Mouse (Mus musculus) heart, embryonic 15.5 days (tissue): ENCODE results near the gene Nptx1. TPM values are rescaled to one million over a fixed set of nuclear protein-coding genes. Genes with fewer than 3 reads are reported as not detected.
A peak's percentile ranks its signal among the peaks of the same experiment; 100 is the strongest.

Experiments used
- ATAC-seq: fragments of 200-750 bp; cut with Nextera tagmentation; replicated peaks from 2 replicates; pipeline ENCODE4 v1.8.0; 2017; ENCODE audit warnings: low read depth, moderate TSS enrichment; ENCODE audit not compliant: insufficient number of reproducible peaks, insufficient read depth, low FRiP score
- H3K27ac ChIP-seq: fragments of 300-500 bp; sonication (generic); 2 replicates; pipeline ENCODE4 v1.5.1; 2015; ENCODE audit warnings: mild to moderate bottlenecking, inconsistent platforms
- H3K27me3 ChIP-seq: fragments of 300-500 bp; sonication (generic); 2 replicates; pipeline ENCODE4 v1.6.1; 2015; ENCODE audit warnings: inconsistent platforms
- H3K36me3 ChIP-seq: fragments of 300-500 bp; sonication (generic); 2 replicates; pipeline ENCODE4 v1.6.1; 2015; ENCODE audit warnings: mild to moderate bottlenecking, inconsistent platforms
- H3K4me1 ChIP-seq: fragments of 300-500 bp; sonication (generic); replicated peaks from 2 replicates; pipeline ENCODE4 v1.6.1; 2015; ENCODE audit warnings: inconsistent platforms
- H3K4me2 ChIP-seq: fragments of 300-500 bp; sonication (generic); 2 replicates; pipeline ENCODE4 v1.6.1; 2015; ENCODE audit warnings: inconsistent platforms, mild to moderate bottlenecking, moderate library complexity
- H3K4me3 ChIP-seq: fragments of 300-500 bp; sonication (generic); 2 replicates; pipeline ENCODE4 v1.5.1; 2015; ENCODE audit warnings: mild to moderate bottlenecking, inconsistent platforms
- H3K9ac ChIP-seq: fragments of 300-500 bp; sonication (generic); 2 replicates; pipeline ENCODE4 v1.6.1; 2015; ENCODE audit warnings: mild to moderate bottlenecking, inconsistent platforms
- H3K9me3 ChIP-seq: fragments of 300-500 bp; sonication (generic); replicated peaks from 2 replicates; pipeline ENCODE4 v1.6.1; 2016; ENCODE audit warnings: inconsistent platforms
- WGBS: fragments of 180-500 bp; shearing (Covaris S2); methylation state at CpG from one replicate; pipeline ENCODE4 v1.1.7; 2015; ENCODE audit warnings: mixed read lengths; 5-methylcytosine and 5-hydroxymethylcytosine counted together
- polyA plus RNA-seq: library from polyadenylated mRNA; unstranded; fragments of >200 nt; fragmentation: Nextera tagmentation; extraction: Ambion mirVana; gene quantifications from 2 replicates; pipeline ENCODE4 v1.2.1, GENCODE M21; 2015

The Nptx1 gene
- polyA plus RNA-seq, 1 experiment from 2014 or later, result 0.79 TPM

DNA sequence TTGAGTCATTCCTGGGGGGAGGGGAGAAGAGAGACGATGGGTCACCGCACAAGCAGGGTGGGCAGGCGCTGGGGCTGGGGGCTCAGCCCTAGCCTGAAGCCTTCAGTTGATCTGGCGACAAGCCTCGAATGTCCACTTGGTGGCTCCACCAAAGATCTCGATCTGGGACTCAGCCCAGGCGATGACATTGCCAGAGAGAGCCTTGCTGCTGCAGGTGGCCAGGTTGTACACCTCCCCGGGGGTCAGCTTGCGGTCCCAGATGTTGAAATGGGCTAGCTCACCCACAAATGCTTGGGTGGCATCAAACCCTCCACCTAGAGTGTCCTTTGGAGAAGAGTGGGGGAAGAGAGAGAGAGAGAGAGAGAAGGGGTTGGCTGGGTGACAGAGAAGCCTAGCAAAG lies 5.2 kb downstream of the Nptx1 start:
- ATAC-seq, result no peak
- peaks cover 87% of the 10 kb centered on the region for H3K27me3 ChIP-seq

DNA sequence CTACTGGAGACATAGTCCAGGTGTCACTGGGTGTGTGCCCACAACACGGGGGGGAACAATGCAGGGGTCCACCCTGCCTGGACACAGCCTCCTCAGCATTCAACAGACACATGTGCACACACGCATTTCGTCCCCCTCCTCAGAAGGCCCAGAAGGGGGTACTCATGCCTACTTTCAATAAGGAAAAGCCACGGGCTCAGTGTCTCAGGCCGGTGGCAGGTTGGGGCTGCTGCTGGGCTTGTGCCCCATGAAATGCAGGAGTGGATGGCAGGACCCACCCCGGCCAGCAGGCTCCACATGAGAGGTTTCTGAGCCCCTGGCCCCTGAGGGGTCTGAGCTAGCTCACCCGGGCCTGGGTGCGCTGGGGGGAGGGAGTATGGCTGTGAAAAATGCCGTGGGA lies 6.5 kb downstream of the Nptx1 start:
- H3K9me3 ChIP-seq, result no peaks in the 10 kb centered on the region
- no peak overlapping the region for H3K4me2 ChIP-seq
- 73% methylated on average over 9 of the region's 9 CpGs for WGBS
- H3K27me3 ChIP-seq, result peaks cover 74% of the 10 kb centered on the region
- no peak overlapping the region for H3K27ac ChIP-seq
- H3K4me3 ChIP-seq, result no peak overlapping the region
- H3K4me1 ChIP-seq, result peaks cover 6% of the 10 kb centered on the region
- no peak overlapping the region for H3K9ac ChIP-seq
- H3K36me3 ChIP-seq, result no peaks in the 10 kb centered on the region
- no peak for ATAC-seq

More for the DNA sequence above, 5.2 kb downstream of the Nptx1 start:
- Histone ChIP-seq H3K4me3 (no peak overlapping the region), H3K27ac (no peak overlapping the region), H3K9ac (no peak overlapping the region), H3K9me3 (no peaks in the 10 kb centered on the region), H3K4me2 (no peak overlapping the region), H3K4me1 (peaks cover 19% of the 10 kb centered on the region), H3K36me3 (no peaks in the 10 kb centered on the region)
- WGBS, result 50% methylated on average over 9 of the region's 9 CpGs

DNA sequence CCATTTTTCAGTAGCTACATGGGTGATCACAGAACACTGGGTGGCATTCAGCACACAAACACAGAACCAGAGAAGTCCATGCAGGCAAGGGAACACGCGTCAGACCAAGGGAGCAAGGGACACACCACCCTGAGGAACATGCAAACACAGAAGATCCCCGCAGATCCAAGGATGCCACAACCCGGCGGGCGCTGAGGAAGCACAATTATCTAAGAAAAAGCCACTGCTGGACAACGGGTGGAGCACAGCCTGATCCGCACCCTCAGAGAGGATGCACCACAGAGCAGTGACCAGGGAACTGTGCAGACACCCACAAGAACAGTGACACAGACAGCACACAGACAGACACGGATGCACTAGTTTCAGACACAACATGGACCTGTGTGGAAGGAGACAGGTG lies 7.0 kb downstream of the Nptx1 start:
- no peak overlapping the region for H3K27ac ChIP-seq
- no peak overlapping the region for H3K9ac ChIP-seq
- peaks cover under 1% of the 10 kb centered on the region for H3K4me1 ChIP-seq
- no peaks in the 10 kb centered on the region for H3K9me3 ChIP-seq
- no peak overlapping the region for H3K4me2 ChIP-seq
- ATAC-seq, result no peak
- H3K27me3 ChIP-seq, result peaks cover 69% of the 10 kb centered on the region
- H3K36me3 ChIP-seq, result no peaks in the 10 kb centered on the region
- 78% methylated on average over 9 of the region's 9 CpGs for WGBS
- H3K4me3 ChIP-seq, result no peak overlapping the region

DNA sequence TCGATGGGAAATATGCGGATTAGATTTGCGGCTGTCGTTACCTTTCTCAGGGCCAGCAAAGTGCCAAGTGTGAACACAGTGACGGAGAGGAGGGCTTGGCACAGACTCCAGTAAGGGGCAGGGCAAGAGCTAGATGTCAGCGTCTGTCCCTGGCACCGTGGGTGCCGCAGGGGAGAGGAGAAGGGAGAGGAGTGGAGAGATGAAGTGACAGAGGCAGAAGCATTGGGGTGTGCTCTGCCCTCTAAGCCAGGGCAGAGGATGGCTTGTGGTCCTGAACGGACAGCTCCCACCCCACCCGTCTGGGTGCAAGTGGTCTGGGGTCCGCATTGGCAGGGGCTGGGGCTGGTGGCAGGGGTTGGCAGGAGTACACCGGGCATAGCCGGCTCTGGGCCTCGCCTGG lies 7.6 kb downstream of the Nptx1 start:
- ATAC-seq, result no peak
- Histone ChIP-seq H3K4me3 (no peak overlapping the region), H3K27ac (no peak overlapping the region), H3K9ac (no peak overlapping the region), H3K36me3 (no peaks in the 10 kb centered on the region), H3K9me3 (no peaks in the 10 kb centered on the region), H3K4me2 (no peak overlapping the region), H3K4me1 (no peaks in the 10 kb centered on the region), H3K27me3 (peaks cover 63% of the 10 kb centered on the region)
- 29% methylated on average over 14 of the region's 14 CpGs for WGBS

DNA sequence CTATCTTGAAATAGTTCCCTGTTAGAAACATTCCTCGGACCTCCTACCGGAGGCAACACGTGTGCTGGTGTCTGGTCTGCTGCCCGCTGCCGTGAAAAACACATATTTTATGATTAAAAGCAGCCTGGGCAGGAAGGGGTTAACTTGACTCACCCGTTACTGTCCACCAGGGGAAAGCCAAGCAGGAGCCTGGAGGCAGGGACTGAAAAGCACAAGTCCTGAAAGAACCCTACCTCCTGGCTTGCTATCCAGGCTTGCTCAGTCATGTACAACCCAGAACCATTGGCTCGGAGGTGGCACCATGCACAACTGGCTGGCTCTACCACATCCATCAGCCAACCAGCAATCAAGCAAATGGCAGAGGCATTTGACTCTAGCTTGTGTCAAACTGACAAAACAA lies 13.8 kb downstream of the Nptx1 start:
- no peak overlapping the region for H3K27ac ChIP-seq
- no peaks in the 10 kb centered on the region for H3K36me3 ChIP-seq
- no peaks in the 10 kb centered on the region for H3K9me3 ChIP-seq
- H3K4me3 ChIP-seq, result no peak overlapping the region
- no peaks in the 10 kb centered on the region for H3K4me1 ChIP-seq
- no peak overlapping the region for H3K4me2 ChIP-seq
- WGBS, result 73% methylated on average over 7 of the region's 7 CpGs
- no peak overlapping the region for H3K9ac ChIP-seq
- peaks cover 1% of the 10 kb centered on the region for H3K27me3 ChIP-seq
- no peak for ATAC-seq

DNA sequence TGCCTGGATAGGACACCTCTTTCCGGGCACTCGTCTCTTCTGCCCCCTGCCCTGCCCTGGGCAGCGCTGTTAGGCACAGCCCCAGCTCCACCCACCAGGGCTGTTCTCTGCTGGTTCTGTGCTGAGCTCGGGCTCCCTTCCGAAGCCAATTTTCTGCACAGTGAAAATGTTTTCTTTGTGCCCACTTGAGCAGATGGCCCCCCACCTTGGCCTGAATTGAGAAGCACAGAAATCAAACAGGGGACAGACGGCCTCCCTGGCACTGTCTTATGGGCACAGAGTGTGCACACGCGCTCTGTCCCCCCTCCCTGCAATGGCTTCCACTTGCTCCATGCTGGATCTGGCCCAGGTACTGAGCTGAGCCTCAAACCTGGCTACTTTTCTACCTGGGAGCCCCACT lies 15.1 kb downstream of the Nptx1 start:
- 73% methylated on average over 8 of the region's 8 CpGs for WGBS

DNA sequence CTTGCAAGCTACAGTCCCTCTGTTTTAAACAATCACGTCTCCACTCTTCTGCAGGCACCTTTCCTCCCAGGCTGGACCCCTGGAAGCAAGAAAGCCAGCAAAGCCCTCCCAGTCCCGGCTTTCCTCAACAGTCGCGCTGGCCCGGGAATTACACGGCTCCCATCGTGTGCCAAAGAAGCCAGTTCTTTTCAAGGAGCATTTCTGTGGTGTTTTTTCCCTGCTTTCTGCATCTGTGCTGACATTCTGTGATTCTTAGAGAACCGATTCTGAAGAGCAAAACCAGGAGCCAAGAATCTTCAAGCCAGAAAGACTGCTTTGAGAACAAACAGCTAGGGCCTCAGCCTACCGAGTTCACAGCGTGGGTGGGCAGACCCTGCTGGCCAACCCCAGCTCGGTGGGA lies 18.6 kb downstream of the Nptx1 start:
- no peak overlapping the region for H3K4me3 ChIP-seq
- no peaks in the 10 kb centered on the region for H3K36me3 ChIP-seq
- H3K4me1 ChIP-seq, result peaks cover 3% of the 10 kb centered on the region
- WGBS, result 50% methylated on average over 11 of the region's 11 CpGs
- no peak overlapping the region for H3K27ac ChIP-seq
- no peaks in the 10 kb centered on the region for H3K9me3 ChIP-seq
- no peaks in the 10 kb centered on the region; the same call in none of the 2 replicates for H3K27me3 ChIP-seq
- no peak overlapping the region for H3K9ac ChIP-seq
- no peak for ATAC-seq
- H3K4me2 ChIP-seq, result no peak overlapping the region

More for the DNA sequence above, 15.1 kb downstream of the Nptx1 start:
- Histone ChIP-seq H3K36me3 (no peaks in the 10 kb centered on the region), H3K4me2 (no peak overlapping the region), H3K4me3 (no peak overlapping the region), H3K27me3 (no peaks in the 10 kb centered on the region; the same call in none of the 2 replicates), H3K27ac (no peak overlapping the region), H3K4me1 (no peaks in the 10 kb centered on the region), H3K9me3 (no peaks in the 10 kb centered on the region), H3K9ac (no peak overlapping the region)
- no peak for ATAC-seq

DNA sequence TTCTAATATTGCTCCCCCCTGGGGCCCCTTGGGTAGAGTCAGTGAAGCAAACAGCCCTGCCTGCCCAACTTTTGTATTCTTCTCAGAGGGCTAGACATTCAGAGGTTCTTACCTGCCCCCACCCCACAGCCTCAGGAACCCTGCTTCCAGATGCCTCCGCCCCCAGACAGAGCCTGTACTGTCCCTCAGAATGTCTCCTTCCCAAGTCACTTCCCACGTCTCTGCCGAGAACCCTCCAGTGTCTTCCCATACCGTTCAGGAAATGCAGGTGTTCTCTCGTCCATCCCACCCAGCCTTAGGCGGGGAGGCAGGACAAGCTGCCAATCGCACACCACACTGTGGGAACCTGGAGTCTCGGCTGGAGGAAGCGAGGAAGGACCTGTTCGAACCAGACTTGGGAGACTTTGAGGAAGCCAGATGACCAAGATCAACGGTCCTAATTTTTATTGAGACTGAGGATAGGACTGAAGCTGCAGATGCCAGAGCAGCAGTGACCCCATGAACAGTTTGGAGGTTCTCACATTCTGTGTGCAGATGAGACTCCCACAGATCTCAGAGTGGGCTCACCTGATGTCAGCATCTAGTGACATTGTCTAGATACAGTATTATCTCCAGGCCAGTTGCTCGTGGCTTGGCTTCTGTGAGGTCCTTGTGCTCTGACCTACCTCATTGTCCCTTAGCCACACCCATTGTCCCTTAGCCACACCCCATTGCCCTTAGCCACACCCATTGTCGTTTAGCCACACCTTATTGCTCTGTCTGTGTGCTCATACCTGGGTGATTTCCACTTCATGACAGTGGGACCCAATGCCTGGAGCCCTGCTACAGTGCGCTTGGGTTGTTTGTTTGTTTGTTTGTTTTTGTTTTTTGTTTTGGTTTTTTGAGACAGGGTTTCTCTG lies 21.2 kb downstream of the Nptx1 start:
- no peak overlapping the region for H3K9ac ChIP-seq

DNA sequence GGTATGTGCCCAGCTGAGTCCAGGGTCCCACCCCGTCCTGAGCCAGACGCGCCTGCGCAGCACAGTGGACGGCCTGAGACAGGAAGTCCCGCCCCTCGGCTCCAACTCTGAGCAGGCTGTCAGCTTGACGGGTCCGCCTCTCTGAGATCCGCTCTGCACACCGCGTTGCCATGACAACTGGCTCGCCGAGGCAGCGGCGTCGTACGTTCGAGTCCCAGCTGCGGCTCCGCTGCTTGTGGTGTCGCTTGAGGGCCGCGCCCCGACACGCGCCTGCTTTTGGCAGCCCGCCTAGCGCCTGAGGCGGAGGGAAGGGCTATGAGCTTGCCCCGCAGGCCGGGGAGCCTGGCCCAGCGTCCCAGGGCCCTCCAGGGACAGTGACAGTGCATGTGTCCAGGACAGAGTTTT lies 23.0 kb downstream of the Nptx1 start:
- ATAC-seq, result peak; percentile 94
- WGBS, result under 1% methylated on average over 33 of the region's 33 CpGs
- Histone ChIP-seq H3K4me2 (peak overlapping the region; percentile 82), H3K9me3 (no peaks in the 10 kb centered on the region), H3K9ac (peak overlapping the region; percentile 72), H3K4me3 (peak overlapping the region; percentile 59), H3K4me1 (peaks cover 3% of the 10 kb centered on the region), H3K36me3 (no peaks in the 10 kb centered on the region), H3K27ac (no peak overlapping the region), H3K27me3 (no peaks in the 10 kb centered on the region)

More for the DNA sequence above, 21.2 kb downstream of the Nptx1 start:
- no peaks in the 10 kb centered on the region for H3K27me3 ChIP-seq
- no peak overlapping the region for H3K4me3 ChIP-seq
- WGBS, result 76% methylated on average over 14 of the region's 14 CpGs
- ATAC-seq, result no peak
- H3K4me2 ChIP-seq, result no peak overlapping the region
- H3K36me3 ChIP-seq, result no peaks in the 10 kb centered on the region
- no peaks in the 10 kb centered on the region for H3K9me3 ChIP-seq
- peaks cover 3% of the 10 kb centered on the region for H3K4me1 ChIP-seq
- no peak overlapping the region for H3K27ac ChIP-seq

DNA sequence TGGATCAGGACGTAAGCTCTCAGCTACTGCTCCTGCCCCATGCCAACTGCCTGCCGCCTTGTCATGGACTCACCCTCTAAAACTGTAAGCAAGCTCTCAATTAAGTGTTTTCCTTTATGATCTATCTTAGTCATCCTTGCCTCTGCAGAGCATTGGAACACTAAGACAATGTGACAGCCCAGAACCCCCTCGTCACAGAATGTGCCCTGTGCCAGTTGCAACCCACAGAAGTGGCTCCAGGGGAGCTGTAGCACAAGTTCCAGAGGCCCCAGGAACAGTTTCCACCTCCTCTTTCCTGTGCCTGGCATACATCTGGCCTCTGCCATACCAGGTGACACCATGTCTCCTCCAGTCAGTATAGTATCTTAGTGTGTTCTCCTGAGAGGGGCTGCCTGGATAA lies 24.2 kb downstream of the Nptx1 start:
- Histone ChIP-seq H3K27ac (no peak overlapping the region), H3K27me3 (no peaks in the 10 kb centered on the region), H3K4me2 (no peak overlapping the region), H3K4me1 (peaks cover 3% of the 10 kb centered on the region), H3K36me3 (no peaks in the 10 kb centered on the region), H3K4me3 (no peak overlapping the region), H3K9me3 (no peaks in the 10 kb centered on the region), H3K9ac (no peak overlapping the region)
- 78% methylated on average over 3 of the region's 3 CpGs for WGBS
- ATAC-seq, result no peak

DNA sequence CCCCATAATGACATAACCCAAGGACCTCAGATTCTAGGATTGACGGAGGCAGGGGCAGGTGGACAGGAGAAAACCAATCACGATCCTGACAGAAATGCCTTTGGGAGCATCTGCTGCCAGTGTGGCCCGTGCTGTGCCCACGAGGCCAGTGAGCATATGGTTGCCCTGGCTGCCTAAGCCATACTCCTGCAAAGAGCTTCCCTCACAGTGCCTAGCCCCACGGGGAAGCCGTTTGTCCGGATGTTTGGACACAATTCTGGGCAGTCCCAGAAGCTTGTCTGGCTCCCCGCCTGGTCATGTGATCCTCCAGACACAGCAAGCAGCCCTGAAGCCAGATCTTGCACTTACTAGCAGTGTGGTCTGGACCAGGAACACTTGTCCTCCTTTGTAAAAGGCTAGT lies 24.8 kb downstream of the Nptx1 start:
- WGBS, result 75% methylated on average over 8 of the region's 8 CpGs
- no peak for ATAC-seq
- H3K4me3 ChIP-seq, result no peak overlapping the region
- H3K27me3 ChIP-seq, result no peaks in the 10 kb centered on the region
- no peak overlapping the region for H3K9ac ChIP-seq
- peaks cover 3% of the 10 kb centered on the region for H3K4me1 ChIP-seq
- H3K9me3 ChIP-seq, result no peaks in the 10 kb centered on the region
- H3K36me3 ChIP-seq, result no peaks in the 10 kb centered on the region
- no peak overlapping the region for H3K27ac ChIP-seq
- no peak overlapping the region for H3K4me2 ChIP-seq
